Mouse (Mus musculus) heart, embryonic 11.5 days (tissue): ENCODE results near the gene Mapk11. TPM values are rescaled to one million over a fixed set of nuclear protein-coding genes. Genes with fewer than 3 reads are reported as not detected.

ENCODE experiments used
- ATAC-seq: fragments of 200-750 bp; cut with Nextera tagmentation; replicated peaks from 2 replicates; pipeline ENCODE4 v1.8.0; 2017; ENCODE audit warnings: moderate library complexity; ENCODE audit not compliant: insufficient number of reproducible peaks, low FRiP score, low TSS enrichment
- H3K27ac ChIP-seq: fragments of 300-500 bp; sonication (generic); 2 replicates; pipeline ENCODE4 v1.5.1; 2014; ENCODE audit warnings: mild to moderate bottlenecking, low read depth, low read length
- H3K27me3 ChIP-seq: fragments of 300-500 bp; sonication (generic); 2 replicates; pipeline ENCODE4 v1.6.1; 2014; ENCODE audit warnings: mild to moderate bottlenecking, low read length, mixed read lengths; ENCODE audit not compliant: control insufficient read depth, insufficient read depth
- H3K36me3 ChIP-seq: fragments of 300-500 bp; sonication (generic); 2 replicates; pipeline ENCODE4 v1.6.1; 2014; ENCODE audit warnings: mild to moderate bottlenecking, low read length, moderate library complexity, mixed read lengths; ENCODE audit not compliant: control insufficient read depth, insufficient read depth
- H3K4me1 ChIP-seq: fragments of 300-500 bp; sonication (generic); 2 replicates; pipeline ENCODE4 v1.6.1; 2014; ENCODE audit warnings: low read length; ENCODE audit not compliant: control insufficient read depth, insufficient read depth
- H3K4me2 ChIP-seq: fragments of 300-500 bp; sonication (generic); 2 replicates; pipeline ENCODE4 v1.6.1; 2014; ENCODE audit warnings: mild to moderate bottlenecking, moderate library complexity
- H3K4me3 ChIP-seq: fragments of 300-500 bp; sonication (generic); 2 replicates; pipeline ENCODE4 v1.5.1; 2014; ENCODE audit warnings: low read depth, low read length
- H3K9ac ChIP-seq: fragments of 300-500 bp; sonication (generic); 2 replicates; pipeline ENCODE4 v1.6.1; 2014; ENCODE audit warnings: mild to moderate bottlenecking, low read depth, low read length, moderate library complexity
- H3K9me3 ChIP-seq: fragments of 300-500 bp; sonication (generic); replicated peaks from 2 replicates; pipeline ENCODE4 v1.6.1; 2016; ENCODE audit warnings: low read length; ENCODE audit not compliant: control insufficient read depth
- WGBS: fragments of 180-500 bp; shearing (Covaris S2); extraction: QIAGEN DNeasy Blood & Tissue Kit; methylation state at CpG from one replicate; pipeline ENCODE4 v1.1.7; 2014; ENCODE audit not compliant: insufficient replicate concordance; 5-methylcytosine and 5-hydroxymethylcytosine counted together
- polyA plus RNA-seq: library from polyadenylated mRNA; unstranded; fragments of >200 nt; fragmentation: Nextera tagmentation; extraction: Ambion mirVana; gene quantifications from 2 replicates; pipeline ENCODE4 v1.2.1, GENCODE M21; 2014

Mapk11 gene
- polyA plus RNA-seq, 1 experiment from 2014 or later: 4.2 TPM

DNA sequence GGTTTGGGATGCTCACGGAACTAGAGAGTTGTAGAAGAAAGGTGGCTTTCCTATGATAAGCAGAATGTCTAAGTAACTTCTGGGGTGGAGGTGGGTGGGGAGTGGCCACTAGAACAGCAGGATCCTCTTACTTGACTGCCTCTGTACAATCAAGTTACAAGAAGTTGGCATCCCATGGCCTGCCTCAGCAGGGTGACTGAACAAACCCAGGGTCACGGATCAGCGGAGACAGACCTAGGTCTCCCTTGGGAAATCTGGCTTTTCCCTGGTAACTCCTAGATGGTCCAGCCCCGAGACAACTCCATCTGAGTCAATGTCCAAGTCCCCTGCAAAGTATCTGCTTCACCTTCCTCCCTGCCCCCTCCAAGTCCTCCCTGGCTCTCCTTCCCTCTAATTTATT, 1.5 kb downstream of the Mapk11 start:
- H3K4me3 ChIP-seq: no peak overlapping the region
- H3K27me3 ChIP-seq: peaks cover 63% of the 10 kb centered on the region
- H3K9me3 ChIP-seq: no peaks in the 10 kb centered on the region
- no peak for ATAC-seq
- H3K36me3 ChIP-seq: no peaks in the 10 kb centered on the region
- H3K4me1 ChIP-seq: peaks cover 16% of the 10 kb centered on the region
- no peak overlapping the region for H3K4me2 ChIP-seq
- no peak overlapping the region for H3K27ac ChIP-seq
- no peak overlapping the region for H3K9ac ChIP-seq
- WGBS: 59% methylated on average over 4 of the region's 4 CpGs

DNA sequence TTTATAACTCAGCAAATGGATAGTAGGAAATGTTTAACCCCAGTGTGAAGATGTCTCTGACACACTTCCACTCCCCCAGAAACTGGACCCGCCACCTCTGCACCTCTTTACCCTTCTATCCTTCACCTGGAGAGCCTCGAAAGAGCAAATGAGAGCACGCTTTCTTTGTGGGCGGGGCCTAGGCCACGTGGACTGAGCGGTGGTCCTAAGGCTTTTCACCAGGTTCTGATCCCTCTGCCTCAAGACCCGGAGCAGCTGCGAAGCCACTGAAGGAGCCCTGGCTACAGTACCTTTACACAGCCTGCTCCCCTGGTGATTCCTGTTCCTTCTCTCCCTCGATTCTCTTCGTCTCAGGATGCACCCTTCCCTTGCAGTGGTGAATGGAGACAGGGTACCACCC, 2.0 kb downstream of the Mapk11 start:
- peaks cover 67% of the 10 kb centered on the region for H3K27me3 ChIP-seq
- 22% methylated on average over 10 of the region's 10 CpGs for WGBS
- no peak overlapping the region for H3K9ac ChIP-seq
- H3K27ac ChIP-seq: no peak overlapping the region
- H3K4me3 ChIP-seq: no peak overlapping the region
- no peak for ATAC-seq
- H3K9me3 ChIP-seq: no peaks in the 10 kb centered on the region
- no peak overlapping the region for H3K4me2 ChIP-seq
- H3K4me1 ChIP-seq: peaks cover 16% of the 10 kb centered on the region
- no peaks in the 10 kb centered on the region for H3K36me3 ChIP-seq

DNA sequence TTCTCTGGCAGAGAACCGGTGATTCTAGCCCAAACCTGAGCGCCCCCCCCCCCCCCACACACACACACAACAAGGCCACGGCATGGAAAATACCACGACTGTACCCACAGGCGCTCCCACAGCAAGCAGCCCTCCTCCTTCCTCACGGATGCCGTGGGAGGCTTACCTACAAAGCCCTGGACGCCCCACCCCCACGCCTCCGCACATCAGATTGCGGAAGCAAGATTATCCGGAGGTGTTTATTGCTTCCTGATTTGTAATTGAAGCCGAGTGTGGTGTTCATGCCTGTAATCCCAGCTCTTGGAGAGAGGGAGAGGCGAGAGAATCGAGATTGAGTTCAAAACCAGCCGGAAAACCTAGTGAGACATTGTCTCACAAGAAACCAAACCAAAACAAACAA, 2.4 kb downstream of the Mapk11 start:
- no peak overlapping the region for H3K27ac ChIP-seq
- peak overlapping the region; percentile 20 for H3K4me3 ChIP-seq
- peak overlapping the region; percentile 58 for H3K4me2 ChIP-seq
- no peak for ATAC-seq
- H3K36me3 ChIP-seq: no peaks in the 10 kb centered on the region
- 15% methylated on average over 15 of the region's 16 CpGs for WGBS
- H3K27me3 ChIP-seq: peaks cover 70% of the 10 kb centered on the region
- H3K9ac ChIP-seq: no peak overlapping the region
- peaks cover 16% of the 10 kb centered on the region for H3K4me1 ChIP-seq
- H3K9me3 ChIP-seq: no peaks in the 10 kb centered on the region

DNA sequence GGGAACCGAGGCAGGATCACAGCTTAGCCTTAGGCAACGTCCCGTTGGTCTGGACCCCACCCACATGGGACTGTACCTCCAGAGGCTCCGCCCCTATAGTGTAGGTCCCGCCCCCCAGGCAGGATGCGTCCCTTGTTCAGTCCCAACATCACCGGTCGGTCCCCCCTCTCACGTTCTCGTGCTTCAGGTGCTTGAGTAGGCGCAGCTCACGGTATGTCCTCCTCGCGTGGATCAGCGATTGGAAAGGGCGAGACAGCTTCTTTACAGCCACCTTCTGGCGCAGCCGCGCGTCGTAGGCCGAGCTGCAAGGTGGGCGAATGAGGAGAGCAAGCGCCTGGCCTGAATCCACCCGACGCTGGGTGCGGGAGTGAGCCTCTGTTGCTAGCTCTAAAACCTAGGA, 2.9 kb downstream of the Mapk11 start:
- H3K9ac ChIP-seq: no peak overlapping the region; the same call in 1 of the 2 replicates

DNA sequence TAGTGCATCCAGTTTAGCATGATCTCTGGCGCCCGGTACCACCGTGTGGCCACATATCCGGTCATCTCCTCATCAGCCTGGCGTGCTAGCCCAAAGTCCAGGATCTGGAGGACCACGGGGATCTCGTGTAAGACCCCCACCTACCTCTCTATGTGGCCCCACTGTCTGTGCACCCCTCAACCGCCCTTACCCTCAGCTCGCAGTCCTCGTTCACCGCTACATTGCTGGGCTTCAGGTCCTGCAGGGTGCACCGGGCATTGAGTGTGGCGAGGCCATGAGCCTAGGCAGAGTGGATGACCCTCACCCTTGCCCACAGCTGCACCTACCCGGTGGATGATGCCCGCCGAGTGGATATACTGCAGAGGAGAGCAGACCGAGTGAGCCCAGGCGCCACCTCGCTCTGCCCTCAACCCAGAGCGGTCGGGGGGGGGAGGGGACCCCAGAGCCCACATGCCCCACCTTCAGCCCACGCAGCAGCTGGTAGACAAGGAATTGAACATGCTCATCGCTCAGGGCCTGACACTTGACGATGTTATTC, 3.5 kb downstream of the Mapk11 start:
- 63% methylated on average over 24 of the region's 24 CpGs for WGBS
- Histone ChIP-seq H3K36me3 (no peaks in the 10 kb centered on the region), H3K4me2 (peak overlapping the region; percentile 58), H3K4me1 (peaks cover 17% of the 10 kb centered on the region), H3K27ac (no peak overlapping the region), H3K9me3 (no peaks in the 10 kb centered on the region), H3K4me3 (no peak overlapping the region), H3K9ac (no peak overlapping the region), H3K27me3 (peaks cover 75% of the 10 kb centered on the region)
- ATAC-seq: no peak

More for the DNA sequence above, 2.9 kb downstream of the Mapk11 start:
- WGBS: under 1% methylated on average over 27 of the region's 27 CpGs
- peaks cover 16% of the 10 kb centered on the region for H3K4me1 ChIP-seq
- peak overlapping the region; percentile 58 for H3K4me2 ChIP-seq
- no peak overlapping the region for H3K27ac ChIP-seq
- peaks cover 70% of the 10 kb centered on the region for H3K27me3 ChIP-seq
- peak overlapping the region; percentile 20 for H3K4me3 ChIP-seq
- H3K9me3 ChIP-seq: no peaks in the 10 kb centered on the region
- no peaks in the 10 kb centered on the region for H3K36me3 ChIP-seq
- no peak for ATAC-seq

DNA sequence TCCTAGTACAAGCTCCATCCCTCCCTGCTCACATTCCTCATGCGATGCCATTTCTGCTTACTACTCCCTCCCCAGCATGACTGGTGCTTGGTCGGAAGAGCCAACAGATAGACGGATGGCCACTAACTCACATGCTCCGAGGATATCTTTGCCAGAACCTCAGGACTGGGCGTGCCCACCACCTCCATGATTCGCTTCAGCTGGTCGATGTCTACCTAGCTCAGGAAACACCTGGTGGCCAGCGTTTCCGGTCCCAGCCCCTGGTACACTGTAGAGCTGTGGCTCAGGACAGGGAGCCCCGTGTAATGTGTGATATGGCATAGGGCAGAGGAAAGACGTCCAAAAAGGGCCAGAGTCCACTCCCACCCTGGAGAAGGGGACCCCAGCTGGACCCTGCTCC, 4.5 kb downstream of the Mapk11 start:
- Histone ChIP-seq H3K27ac (no peak overlapping the region), H3K36me3 (no peaks in the 10 kb centered on the region), H3K4me1 (peaks cover 20% of the 10 kb centered on the region), H3K4me3 (no peak overlapping the region), H3K9ac (no peak overlapping the region), H3K9me3 (no peaks in the 10 kb centered on the region), H3K27me3 (peaks cover 71% of the 10 kb centered on the region), H3K4me2 (no peak overlapping the region)
- 76% methylated on average over 11 of the region's 11 CpGs for WGBS
- ATAC-seq: no peak

DNA sequence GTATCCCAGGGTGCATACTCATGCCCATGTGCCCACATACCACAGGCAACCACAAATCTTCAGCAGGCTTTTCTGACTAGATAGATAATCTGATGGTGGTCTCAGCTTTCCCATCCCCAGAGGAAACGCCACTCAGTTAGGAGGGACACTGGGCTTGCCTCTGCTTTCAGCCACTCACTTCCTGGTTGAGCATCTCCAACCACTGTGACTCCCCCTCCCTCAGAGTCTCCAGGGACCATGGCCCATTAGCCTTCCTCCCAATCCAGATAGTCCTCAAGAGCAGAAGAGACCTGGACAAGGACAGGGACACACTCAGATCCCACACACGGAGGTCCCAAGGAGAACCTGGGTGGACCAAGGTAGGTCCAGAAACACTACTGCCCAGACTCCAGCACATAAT, 6.3 kb downstream of the Mapk11 start:
- Histone ChIP-seq H3K9ac (no peak overlapping the region), H3K36me3 (no peaks in the 10 kb centered on the region), H3K27ac (no peak overlapping the region), H3K27me3 (peaks cover 58% of the 10 kb centered on the region), H3K4me3 (no peak overlapping the region), H3K4me1 (peaks cover 24% of the 10 kb centered on the region), H3K9me3 (no peaks in the 10 kb centered on the region), H3K4me2 (no peak overlapping the region)
- 51% methylated on average over 2 of the region's 2 CpGs for WGBS
- no peak for ATAC-seq

DNA sequence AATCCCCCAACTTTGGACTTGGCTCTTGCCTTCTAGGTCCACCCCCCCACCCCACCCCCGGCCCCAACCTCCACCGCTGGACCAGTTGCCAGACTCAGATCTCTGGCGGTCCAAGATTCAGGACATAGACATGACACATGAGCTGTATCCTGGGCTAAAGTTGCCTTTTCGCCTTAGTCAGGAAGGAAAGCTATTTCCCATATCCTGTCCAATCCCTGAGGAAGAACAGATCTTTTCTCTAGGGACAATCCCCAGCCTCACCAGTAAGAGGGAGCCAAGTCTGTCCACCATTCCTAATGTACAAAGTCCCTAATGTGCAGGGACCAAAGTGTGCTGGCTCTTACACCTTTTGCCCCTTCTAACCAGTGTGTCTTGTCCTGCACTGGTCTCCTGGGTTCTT, 7.5 kb downstream of the Mapk11 start:
- ATAC-seq: no peak
- Histone ChIP-seq H3K9me3 (no peaks in the 10 kb centered on the region), H3K4me3 (no peak overlapping the region), H3K9ac (no peak overlapping the region), H3K36me3 (no peaks in the 10 kb centered on the region), H3K4me2 (no peak overlapping the region), H3K27me3 (peaks cover 46% of the 10 kb centered on the region), H3K27ac (no peak overlapping the region), H3K4me1 (peaks cover 28% of the 10 kb centered on the region)
- 40% methylated on average over 4 of the region's 4 CpGs for WGBS

DNA sequence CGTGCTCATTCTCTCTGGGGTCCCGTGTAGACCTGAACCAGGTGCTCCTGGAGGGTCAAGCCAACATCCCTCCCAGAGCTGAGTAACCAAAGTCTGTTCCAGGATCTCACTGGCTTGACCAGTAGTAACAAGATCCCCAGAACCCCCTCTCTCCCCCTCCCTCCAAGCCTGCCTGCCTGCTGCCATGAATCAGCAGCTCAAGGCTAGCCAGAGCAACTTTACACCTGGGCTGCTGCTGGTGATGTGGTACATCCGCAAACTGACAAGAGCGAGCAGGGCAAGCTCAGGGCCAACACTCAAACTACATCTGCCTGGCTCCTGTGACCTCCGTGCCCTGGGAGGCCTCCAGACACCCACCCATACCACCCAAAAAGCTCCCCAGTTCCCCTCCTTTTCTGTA, 8.0 kb downstream of the Mapk11 start:
- no peak for ATAC-seq
- peaks cover 24% of the 10 kb centered on the region for H3K4me1 ChIP-seq
- no peaks in the 10 kb centered on the region for H3K9me3 ChIP-seq
- H3K4me3 ChIP-seq: no peak overlapping the region
- H3K27ac ChIP-seq: no peak overlapping the region
- H3K4me2 ChIP-seq: peak overlapping the region; percentile 92; the same call in 1 of the 2 replicates
- H3K36me3 ChIP-seq: no peaks in the 10 kb centered on the region
- 23% methylated on average over 5 of the region's 5 CpGs for WGBS
- peaks cover 41% of the 10 kb centered on the region for H3K27me3 ChIP-seq
- H3K9ac ChIP-seq: no peak overlapping the region
